Mouse (Mus musculus) right cerebral cortex, adult 18-20 months (tissue): ENCODE results near the gene Kcnv2.

ENCODE experiments used
- DNase-seq: peaks from one replicate; pipeline ENCODE4 v3.0.0; 2022; ENCODE audit warnings: mixed read lengths

The Kcnv2 gene

DNA sequence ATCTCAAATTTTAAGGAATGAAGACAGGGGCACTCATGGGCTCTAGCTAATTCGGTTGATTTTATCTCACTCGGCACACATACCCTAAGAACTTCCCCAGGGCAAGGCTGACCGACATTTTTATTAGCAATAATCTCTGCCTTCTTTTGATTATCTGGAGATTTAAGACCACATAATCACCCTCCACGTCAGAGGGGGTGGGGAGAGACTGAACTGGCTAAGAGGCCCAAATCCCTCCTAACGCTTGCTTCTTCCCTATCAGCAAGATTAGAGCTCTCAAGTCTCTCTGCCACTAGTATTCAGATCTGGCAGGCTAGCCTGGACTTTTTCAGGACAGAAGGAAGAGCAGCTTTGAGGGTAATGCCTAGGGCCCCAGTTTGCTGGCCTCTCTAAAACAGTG is at the start of gene Kcnv2:
TSS of gene Kcnv2 (plus strand) at position 308 of the 400 bp plus-strand sequence.
- no peak for DNase-seq

DNA sequence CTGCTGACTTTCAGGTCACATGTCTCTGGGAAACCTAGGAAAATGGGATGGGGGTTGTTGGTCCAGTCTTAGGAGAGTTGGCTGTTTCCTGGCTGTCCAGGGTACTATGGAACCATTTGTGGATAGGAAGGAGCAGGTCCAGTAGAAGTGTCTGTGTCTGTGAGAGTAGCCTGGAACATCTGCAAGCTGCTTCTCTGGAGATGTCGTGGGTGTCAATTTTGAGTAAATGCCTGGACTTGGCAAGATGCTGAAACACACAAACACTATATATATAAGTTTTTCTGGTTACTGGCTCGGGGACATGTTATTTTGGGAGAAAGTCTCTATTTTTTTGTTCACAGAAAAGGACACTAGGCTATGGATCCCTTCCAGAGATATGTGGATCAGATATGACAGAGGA is 49.0 kb upstream of the Kcnv2 start:
- DNase-seq = peak; percentile 8

DNA sequence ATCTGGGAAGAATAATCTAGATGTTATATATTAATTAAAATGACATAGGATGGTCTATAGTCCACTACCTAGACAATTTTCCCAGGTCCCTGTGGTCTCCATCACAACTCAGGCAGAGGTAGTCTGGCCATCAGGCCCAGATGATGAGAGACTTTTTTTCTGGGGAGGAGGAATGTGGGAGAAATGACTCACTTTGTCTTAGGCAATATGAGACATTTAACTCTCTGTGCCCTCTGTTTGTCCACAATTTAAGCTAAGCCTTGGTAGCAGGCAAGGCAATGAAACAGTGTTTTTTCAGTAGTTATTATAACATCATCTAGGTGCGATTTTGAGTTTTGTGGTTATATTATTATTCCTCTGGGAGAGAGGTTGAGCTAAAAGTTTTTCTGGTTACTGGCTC is 48.0 kb upstream of the Kcnv2 start:
- no peak for DNase-seq

DNA sequence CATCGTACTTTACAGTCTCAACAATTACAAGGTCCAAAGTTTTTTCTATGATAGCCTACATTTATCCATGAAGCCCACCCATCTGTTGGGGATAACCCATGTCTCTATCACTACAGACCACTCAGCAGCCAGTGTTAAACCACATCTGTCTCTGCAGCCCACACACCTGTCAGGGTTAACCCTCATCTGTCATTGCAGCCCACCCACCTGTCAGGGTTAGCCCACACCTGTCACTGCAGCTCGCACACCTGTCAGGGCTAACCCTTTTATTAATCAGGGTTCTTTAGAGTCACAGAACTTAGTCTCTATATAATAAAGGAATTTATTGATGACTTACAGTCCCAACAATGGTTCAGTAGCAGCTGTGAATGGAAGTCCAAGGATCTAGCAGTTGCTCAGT is 43.2 kb upstream of the Kcnv2 start:
- DNase-seq = no peak

- no peak for DNase-seq
Observed at GRCm38 (mm10) chr19:27310039-27310438, 12.3 kb upstream of the Kcnv2 start.

GRCm38 (mm10) chr19:27311311-27311710 is 11.1 kb upstream of the Kcnv2 start:
- DNase-seq = no peak

DNA sequence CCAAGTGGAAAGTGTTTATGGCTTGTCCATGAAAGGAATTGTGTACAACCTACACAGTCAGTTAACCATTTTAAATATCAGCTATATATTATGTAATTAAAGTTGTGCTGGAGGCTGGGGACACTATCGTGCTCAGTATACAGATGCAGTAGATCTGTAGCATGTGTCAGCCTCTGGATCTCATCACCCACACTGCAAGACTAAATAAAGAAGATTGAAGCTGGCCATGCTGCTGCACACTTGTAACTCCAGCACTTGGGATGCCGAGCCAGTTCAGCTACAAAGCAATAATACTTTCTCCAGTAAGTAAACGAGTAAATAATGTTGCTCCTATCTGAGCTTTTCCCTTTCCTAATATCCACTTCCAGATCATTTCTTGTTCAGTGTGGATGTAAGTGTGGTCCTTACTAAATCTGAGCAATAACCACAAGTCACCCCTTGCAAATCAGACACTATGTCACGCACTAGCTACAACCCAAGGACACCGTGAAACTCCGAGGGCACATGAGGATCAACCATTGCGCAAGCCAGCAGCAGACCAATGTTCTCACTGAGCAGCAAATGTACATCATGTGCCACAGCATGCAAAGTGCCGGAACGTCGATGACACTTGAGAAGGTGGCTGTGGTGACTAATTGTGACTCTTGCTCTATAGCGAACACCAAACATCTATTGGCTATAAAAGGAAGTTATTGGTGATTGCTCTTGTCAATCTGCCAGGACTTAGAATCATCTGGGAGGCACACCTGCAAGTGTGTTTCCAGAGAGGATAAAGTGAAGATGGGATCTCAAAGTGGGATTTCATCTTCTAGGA is 9.9 kb upstream of the Kcnv2 start:
- DNase-seq = no peak

DNA sequence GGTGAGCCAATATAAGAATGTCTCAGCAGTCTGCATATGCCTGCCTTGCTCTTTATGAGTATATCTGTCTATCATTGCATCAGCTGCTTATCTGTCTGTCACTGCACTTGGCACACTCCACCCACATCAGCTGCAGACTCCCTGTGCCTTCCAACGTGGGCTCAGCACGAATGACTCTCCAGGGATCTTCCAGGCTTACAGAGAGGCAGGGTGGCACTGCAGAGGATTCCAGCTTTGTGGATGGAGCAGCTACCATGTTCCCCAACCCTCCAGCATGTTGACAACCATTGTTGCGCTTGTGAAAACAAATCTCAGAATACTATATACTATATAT is 9.3 kb upstream of the Kcnv2 start:
- peak; percentile 10 for DNase-seq

GRCm38 (mm10) chr19:27316313-27317258 is 5.8 kb upstream of the Kcnv2 start:
- no peak for DNase-seq

DNA sequence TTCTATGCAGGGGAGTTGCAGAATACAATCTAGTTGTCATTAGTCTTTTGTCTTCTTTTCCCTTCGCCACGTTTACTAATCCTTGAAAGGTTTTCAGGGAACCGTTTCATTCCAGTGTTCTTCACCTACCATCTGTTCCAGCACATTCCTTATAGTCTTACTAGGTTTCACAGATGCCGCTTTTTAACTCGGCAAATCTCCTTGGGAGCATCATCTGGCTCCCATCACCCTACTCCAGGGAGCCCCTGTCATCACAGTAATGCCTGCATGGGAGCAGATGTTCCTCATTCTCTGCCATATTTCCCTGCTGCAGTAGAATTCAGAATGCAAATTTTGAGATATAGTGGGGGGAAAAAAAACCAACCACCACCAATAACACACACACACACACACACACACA is 5.1 kb upstream of the Kcnv2 start:
- peak; percentile 18 for DNase-seq

DNA sequence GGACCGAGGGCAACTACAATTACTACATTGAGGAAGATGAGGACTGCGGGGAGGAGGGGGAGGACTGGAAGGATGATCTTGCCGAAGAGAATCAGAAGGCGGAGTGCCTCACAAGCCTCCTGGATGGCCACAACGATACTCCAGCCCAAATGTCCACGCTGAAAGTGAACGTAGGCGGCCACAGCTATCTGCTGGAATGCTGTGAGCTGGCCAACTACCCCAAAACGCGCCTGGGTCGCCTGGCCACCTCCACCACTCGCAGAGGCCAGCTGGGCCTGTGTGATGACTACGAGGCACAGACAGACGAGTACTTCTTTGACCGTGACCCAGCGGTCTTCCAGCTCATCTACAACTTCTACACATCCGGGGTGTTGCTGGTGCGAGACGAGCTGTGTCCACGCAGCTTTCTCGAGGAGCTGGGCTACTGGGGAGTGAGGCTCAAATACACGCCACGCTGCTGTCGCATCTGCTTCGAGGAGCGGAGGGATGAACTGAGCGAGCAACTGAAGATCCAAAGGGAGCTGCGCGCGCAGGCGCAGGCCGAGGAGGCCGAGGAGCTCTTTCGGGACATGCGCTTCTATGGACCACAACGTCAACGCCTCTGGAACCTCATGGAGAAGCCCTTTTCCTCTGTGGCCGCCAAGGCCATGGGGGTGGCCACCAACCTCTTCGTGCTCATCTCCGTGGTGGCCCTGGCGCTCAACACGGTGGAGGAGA is 681 bp downstream of the Kcnv2 start:
- no peak for DNase-seq

DNA sequence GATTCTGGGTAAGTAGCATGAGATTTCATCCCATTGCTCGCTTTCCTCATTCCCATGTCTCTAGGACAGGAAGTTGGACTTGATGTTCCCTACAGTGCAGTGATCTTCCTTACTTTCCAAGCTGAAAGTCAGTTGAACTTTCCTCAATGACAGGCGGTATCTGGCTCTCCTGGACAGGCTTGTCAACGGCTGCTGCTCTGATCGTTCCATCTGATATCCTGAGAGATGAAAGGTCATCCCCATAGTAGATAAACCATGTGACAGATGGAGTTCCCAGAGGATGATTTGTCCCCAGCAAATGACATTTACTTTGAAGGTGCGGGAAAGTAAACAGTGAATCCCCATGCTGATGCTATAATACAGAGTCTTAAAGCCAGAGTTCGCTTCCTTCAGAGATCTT is 3.2 kb downstream of the Kcnv2 start:
- no peak for DNase-seq

GRCm38 (mm10) chr19:27327569-27327968 is 5.2 kb downstream of the Kcnv2 start:
- DNase-seq = no peak

GRCm38 (mm10) chr19:27328166-27328565 is 5.8 kb downstream of the Kcnv2 start:
- no peak for DNase-seq

DNA sequence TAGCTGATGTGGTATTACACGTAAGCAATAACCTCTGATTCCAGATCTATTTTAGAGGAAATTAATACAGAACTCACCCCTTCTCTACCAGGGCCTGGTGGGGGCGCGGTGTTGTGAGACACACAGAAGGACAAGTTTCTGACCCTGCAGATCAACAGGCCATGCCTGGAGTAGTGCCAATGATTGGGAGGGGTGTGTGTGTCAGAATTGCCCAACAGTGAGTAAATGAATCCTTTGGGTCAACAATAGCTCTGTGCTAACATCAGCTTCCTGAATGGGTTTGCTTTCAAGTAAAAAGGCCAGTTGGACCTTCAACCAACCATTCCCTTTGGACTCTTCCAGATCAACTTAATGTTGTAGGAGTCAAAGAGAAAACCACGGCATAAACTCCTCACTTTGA is 6.3 kb downstream of the Kcnv2 start:
- no peak for DNase-seq

GRCm38 (mm10) chr19:27332207-27332794 is 9.9 kb downstream of the Kcnv2 start:
- no peak for DNase-seq

DNA sequence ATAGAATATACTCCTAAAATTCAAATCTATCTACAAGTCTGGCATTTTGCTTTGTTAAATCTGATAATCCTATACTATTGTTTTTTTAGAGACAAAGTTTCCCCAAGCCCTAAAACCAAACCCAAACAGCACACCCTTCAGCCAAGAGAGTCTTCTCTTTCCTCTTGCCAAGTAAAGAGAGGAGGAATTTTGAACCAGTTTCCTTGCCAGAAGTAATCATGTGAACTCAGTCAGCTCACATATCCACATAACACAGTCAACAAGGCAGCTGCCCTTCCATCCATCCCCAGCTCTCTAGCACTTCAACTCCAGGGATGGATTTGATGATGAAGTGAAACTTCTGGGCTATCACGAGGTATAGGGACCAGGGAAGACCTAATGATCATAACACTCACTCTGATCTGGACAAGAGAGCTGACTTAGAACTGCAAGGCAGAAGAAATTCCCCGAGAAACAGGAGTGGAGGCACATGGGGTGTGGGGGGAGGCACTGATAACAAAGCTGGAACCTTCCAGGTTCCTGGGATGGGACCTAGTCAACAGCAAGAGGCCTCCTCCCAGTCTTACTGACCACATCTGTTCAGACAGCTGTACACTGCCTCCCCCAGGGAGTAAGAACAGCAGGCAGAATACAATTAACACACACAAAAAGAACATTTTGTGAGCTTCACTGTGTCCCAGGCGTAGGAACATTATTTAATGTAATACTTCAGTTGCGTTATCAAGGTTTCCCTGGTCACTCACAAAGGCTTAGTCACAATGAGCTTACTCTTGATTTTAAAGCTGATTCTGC is 13.9 kb downstream of the Kcnv2 start:
- no peak for DNase-seq

- no peak for DNase-seq
Observed at GRCm38 (mm10) chr19:27346501-27346900, 24.1 kb downstream of the Kcnv2 start.

GRCm38 (mm10) chr19:27351700-27352099 is 29.3 kb downstream of the Kcnv2 start:
- DNase-seq = peak; percentile 53

GRCm38 (mm10) chr19:27360381-27360780 is 38.0 kb downstream of the Kcnv2 start:
- no peak for DNase-seq

DNA sequence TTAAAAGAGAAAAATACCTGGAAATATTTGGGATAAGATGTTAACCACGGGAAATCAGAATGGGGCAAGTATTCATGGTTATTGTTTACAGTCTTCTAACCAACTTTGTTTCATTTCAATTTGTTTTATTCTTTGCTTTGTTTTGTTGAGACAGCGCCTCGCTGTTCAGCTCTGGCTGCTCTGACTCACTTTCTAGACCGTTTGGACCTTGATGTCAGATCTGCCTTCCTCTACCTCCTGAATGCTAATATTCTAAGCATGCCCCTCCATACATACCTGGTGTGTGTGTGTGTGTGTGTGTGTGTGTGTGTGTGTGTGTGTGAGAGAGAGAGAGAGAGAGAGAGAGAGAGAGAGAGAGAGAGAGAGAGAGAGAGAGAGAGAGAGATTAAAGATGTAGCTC is 41.5 kb downstream of the Kcnv2 start:
- no peak for DNase-seq

GRCm38 (mm10) chr19:27364521-27364931 is 42.1 kb downstream of the Kcnv2 start:
- DNase-seq = no peak
